Mouse (Mus musculus) embryonic facial prominence, embryonic 11.5 days (tissue): Measurements from ENCODE around the gene Agrn. TPM values are rescaled to one million over a fixed set of nuclear protein-coding genes. Genes with fewer than 3 reads are reported as not detected.
"Not testable (repeated sequence)": the region's sequence is repeated elsewhere in the genome, so short reads cannot be mapped to it uniquely, and the experiment has no call there.

Source experiments
- ATAC-seq: fragments of 200-750 bp; cut with Nextera tagmentation; replicated peaks from 2 replicates; pipeline ENCODE4 v1.8.0; 2017; ENCODE audit warnings: low read depth; ENCODE audit not compliant: insufficient number of reproducible peaks, low FRiP score, low TSS enrichment
- DNase-seq: peaks from one replicate; pipeline ENCODE4 v3.0.0-alpha.2; 2015; ENCODE audit warnings: low spot score
- H3K27ac ChIP-seq: fragments of 300-500 bp; sonication (generic); replicated peaks from 2 replicates; pipeline ENCODE4 v1.5.1; 2014; ENCODE audit warnings: mild to moderate bottlenecking, low read depth, low read length, control low read depth
- H3K27me3 ChIP-seq: fragments of 300-500 bp; sonication (generic); 2 replicates; pipeline ENCODE4 v1.6.1; 2014; ENCODE audit warnings: mild to moderate bottlenecking, low read length, moderate library complexity, mixed read lengths; ENCODE audit not compliant: control insufficient read depth, insufficient read depth
- H3K36me3 ChIP-seq: fragments of 300-500 bp; sonication (generic); replicated peaks from 2 replicates; pipeline ENCODE4 v1.6.1; 2014; ENCODE audit warnings: low read depth, mild to moderate bottlenecking, low read length, moderate library complexity, mixed read lengths; ENCODE audit not compliant: control insufficient read depth, insufficient read depth
- H3K4me1 ChIP-seq: fragments of 300-500 bp; sonication (generic); 2 replicates; pipeline ENCODE4 v1.6.1; 2014; ENCODE audit warnings: low read length, mixed read lengths; ENCODE audit not compliant: control insufficient read depth, insufficient read depth
- H3K4me2 ChIP-seq: fragments of 300-500 bp; sonication (generic); 2 replicates; pipeline ENCODE4 v1.6.1; 2014; ENCODE audit warnings: low read depth, mild to moderate bottlenecking, control low read depth, low read length, moderate library complexity
- H3K4me3 ChIP-seq: fragments of 300-500 bp; sonication (generic); 2 replicates; pipeline ENCODE4 v1.5.1; 2014; ENCODE audit warnings: low read depth, low read length, control low read depth
- H3K9ac ChIP-seq: fragments of 300-500 bp; sonication (generic); replicated peaks from 2 replicates; pipeline ENCODE4 v1.6.1; 2014; ENCODE audit warnings: mild to moderate bottlenecking, control low read depth, low read length
- H3K9me3 ChIP-seq: fragments of 300-500 bp; sonication (generic); replicated peaks from 2 replicates; pipeline ENCODE4 v1.6.1; 2016; ENCODE audit warnings: mild to moderate bottlenecking, low read length, inconsistent platforms, mixed read lengths; ENCODE audit not compliant: control insufficient read depth
- WGBS: fragments of 180-500 bp; shearing (Covaris S2); extraction: QIAGEN DNeasy Blood & Tissue Kit; methylation state at CpG from one replicate; pipeline ENCODE4 v1.1.7; 2014; 5-methylcytosine and 5-hydroxymethylcytosine counted together
- polyA plus RNA-seq: library from polyadenylated mRNA; unstranded; fragments of >200 nt; fragmentation: Nextera tagmentation; extraction: Ambion mirVana; gene quantifications from 2 replicates; pipeline ENCODE4 v1.2.1, GENCODE M21; 2014

Gene Agrn
- polyA plus RNA-seq, 1 experiment from 2014 or later: 39.4 TPM

DNA sequence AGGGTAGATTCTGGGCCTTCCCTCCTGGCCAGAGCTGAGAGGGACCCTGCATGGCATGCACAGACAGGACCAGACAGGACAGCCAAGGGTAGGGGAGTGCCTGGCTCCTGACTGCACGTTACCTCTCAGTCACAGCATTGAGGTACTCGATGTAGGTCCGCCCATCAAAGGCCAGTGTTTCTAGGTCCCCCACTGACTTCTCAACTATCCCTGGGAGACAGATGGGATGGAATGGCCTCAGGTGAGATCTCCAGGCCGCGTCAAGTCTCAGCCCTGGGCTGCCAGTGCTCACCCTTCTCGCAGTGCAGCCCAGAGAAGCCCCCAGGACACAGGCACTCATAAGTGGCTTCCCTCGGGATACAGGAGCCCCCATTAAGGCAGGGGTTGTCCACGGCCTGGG lies 28.7 kb downstream of the Agrn start:
- H3K4me3 ChIP-seq: no peak overlapping the region
- H3K27me3 ChIP-seq: no peaks in the 10 kb centered on the region
- no peaks in the 10 kb centered on the region for H3K9me3 ChIP-seq
- no peak overlapping the region for H3K27ac ChIP-seq
- H3K4me1 ChIP-seq: no peaks in the 10 kb centered on the region
- 91% methylated on average over 8 of the region's 8 CpGs for WGBS
- no peak overlapping the region for H3K4me2 ChIP-seq
- DNase-seq (no peak), ATAC-seq (no peak)
- H3K36me3 ChIP-seq: peaks cover 31% of the 10 kb centered on the region
- H3K9ac ChIP-seq: no peak overlapping the region

GRCm38 (mm10) chr4:156166477-156166876 lies 30.8 kb downstream of the Agrn start:
- no peak overlapping the region for H3K9ac ChIP-seq
- H3K27ac ChIP-seq: no peak overlapping the region
- 89% methylated on average over 9 of the region's 9 CpGs for WGBS
- H3K4me2 ChIP-seq: no peak overlapping the region
- ATAC-seq: no peak
- peaks cover 21% of the 10 kb centered on the region for H3K36me3 ChIP-seq
- no peaks in the 10 kb centered on the region for H3K27me3 ChIP-seq
- H3K4me1 ChIP-seq: no peaks in the 10 kb centered on the region
- no peak overlapping the region for H3K4me3 ChIP-seq
- DNase-seq: no peak
- no peaks in the 10 kb centered on the region for H3K9me3 ChIP-seq

GRCm38 (mm10) chr4:156154771-156155170 lies 42.5 kb downstream of the Agrn start:
- Histone ChIP-seq H3K9me3 (no peaks in the 10 kb centered on the region; the same call in 1 of the 2 replicates), H3K36me3 (no peaks in the 10 kb centered on the region)

DNA sequence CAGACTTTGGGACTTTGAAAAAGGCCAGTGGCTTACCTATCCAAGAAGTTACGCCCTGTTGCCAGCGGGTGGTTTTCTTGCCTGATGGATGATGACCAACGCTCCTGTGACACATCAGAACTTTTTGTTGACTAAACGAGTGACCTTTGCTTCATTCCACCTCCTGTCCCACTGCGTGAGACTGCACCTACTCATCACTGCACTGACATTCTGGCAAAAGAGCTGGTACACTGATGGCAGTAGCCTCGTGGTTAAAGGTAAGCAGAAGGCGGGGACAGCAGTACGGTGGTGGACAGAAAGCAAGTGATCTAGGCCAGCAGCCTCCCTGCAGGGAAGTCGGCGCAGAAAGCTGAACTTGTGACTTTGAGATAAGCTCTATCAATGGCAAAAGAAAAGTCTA lies 46.4 kb downstream of the Agrn start:
- H3K27ac ChIP-seq, H3K9me3 ChIP-seq, H3K27me3 ChIP-seq, H3K4me2 ChIP-seq, H3K9ac ChIP-seq, H3K4me3 ChIP-seq, H3K4me1 ChIP-seq, H3K36me3 ChIP-seq, ATAC-seq, DNase-seq: not testable (repeated sequence)
- 92% methylated on average over 10 of the region's 10 CpGs for WGBS

More at GRCm38 (mm10) chr4:156154771-156155170, 42.5 kb downstream of the Agrn start:
- no peak overlapping the region for H3K4me3 ChIP-seq
- H3K27ac ChIP-seq: no peak overlapping the region
- 97% methylated on average over 3 of the region's 3 CpGs for WGBS
- H3K9ac ChIP-seq: no peak overlapping the region
- no peak overlapping the region for H3K4me2 ChIP-seq
- DNase-seq (no peak), ATAC-seq (no peak)
- no peaks in the 10 kb centered on the region for H3K27me3 ChIP-seq
- H3K4me1 ChIP-seq: no peaks in the 10 kb centered on the region

GRCm38 (mm10) chr4:156136285-156137100 lies 60.8 kb downstream of the Agrn start:
- Histone ChIP-seq H3K9me3 (no peaks in the 10 kb centered on the region), H3K36me3 (no peaks in the 10 kb centered on the region), H3K9ac (no peak overlapping the region), H3K27me3 (no peaks in the 10 kb centered on the region), H3K4me2 (no peak overlapping the region), H3K4me3 (no peak overlapping the region), H3K4me1 (no peaks in the 10 kb centered on the region), H3K27ac (no peak overlapping the region)
- WGBS: 94% methylated on average over 30 of the region's 30 CpGs
- ATAC-seq (no peak), DNase-seq (no peak)

DNA sequence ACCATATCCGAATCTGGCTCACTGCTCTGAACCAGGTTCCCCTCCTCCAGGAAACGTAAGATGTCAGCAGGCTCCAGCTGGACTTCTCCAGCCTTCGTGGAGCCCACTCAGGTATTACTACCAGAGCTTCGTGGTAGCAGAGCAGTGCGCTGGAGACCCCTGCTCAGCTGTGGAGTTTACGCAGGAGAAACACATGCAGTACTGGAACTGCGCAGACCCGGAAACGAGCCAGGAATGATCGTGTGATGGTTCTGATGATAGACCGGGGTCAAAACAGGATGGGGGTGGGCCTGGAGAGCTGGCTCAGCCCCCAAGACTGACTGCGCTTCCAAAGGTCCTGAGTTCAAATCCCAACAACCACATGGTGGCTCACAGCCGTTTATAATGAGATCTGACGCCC lies 61.5 kb downstream of the Agrn start:
- DNase-seq (no peak), ATAC-seq (no peak)
- H3K27me3 ChIP-seq: no peaks in the 10 kb centered on the region
- H3K9me3 ChIP-seq: no peaks in the 10 kb centered on the region
- H3K4me3 ChIP-seq: no peak overlapping the region
- H3K9ac ChIP-seq: no peak overlapping the region
- no peak overlapping the region for H3K4me2 ChIP-seq
- WGBS: 94% methylated on average over 14 of the region's 14 CpGs
- H3K4me1 ChIP-seq: no peaks in the 10 kb centered on the region
- no peaks in the 10 kb centered on the region for H3K36me3 ChIP-seq
- H3K27ac ChIP-seq: no peak overlapping the region

DNA sequence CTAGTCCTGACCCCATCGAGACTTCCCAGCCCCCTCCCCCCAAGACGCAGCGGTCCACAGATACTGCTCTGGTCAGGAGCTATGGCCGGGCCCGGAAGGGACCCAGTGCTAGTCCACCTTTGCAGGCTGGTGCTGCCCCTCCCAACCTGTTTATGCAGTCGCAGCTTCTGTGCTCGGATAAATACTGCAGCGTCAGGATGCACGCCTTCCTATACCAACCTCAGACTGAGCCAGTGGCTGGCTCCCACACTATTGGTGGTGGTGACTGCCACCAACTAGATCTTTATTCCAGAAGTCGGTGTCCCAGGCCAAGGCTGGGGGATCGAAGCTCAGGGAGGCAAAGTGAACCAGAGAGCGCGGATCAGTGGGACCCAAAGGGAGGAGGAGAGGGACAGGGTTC lies 62.2 kb downstream of the Agrn start:
- Histone ChIP-seq H3K27me3 (no peaks in the 10 kb centered on the region), H3K4me1 (no peaks in the 10 kb centered on the region), H3K4me2 (no peak overlapping the region), H3K9ac (no peak overlapping the region), H3K36me3 (no peaks in the 10 kb centered on the region), H3K27ac (no peak overlapping the region), H3K4me3 (no peak overlapping the region), H3K9me3 (no peaks in the 10 kb centered on the region)
- ATAC-seq: no peak
- 95% methylated on average over 13 of the region's 13 CpGs for WGBS
- no peak for DNase-seq

- Histone ChIP-seq H3K4me3 (no peak overlapping the region), H3K4me2 (no peak overlapping the region), H3K9ac (no peak overlapping the region), H3K27ac (no peak overlapping the region), H3K36me3 (no peaks in the 10 kb centered on the region), H3K9me3 (no peaks in the 10 kb centered on the region), H3K4me1 (no peaks in the 10 kb centered on the region), H3K27me3 (no peaks in the 10 kb centered on the region)
- WGBS: 77% methylated on average over 12 of the region's 12 CpGs
- no peak for ATAC-seq
- no peak for DNase-seq
These were observed 63.2 kb downstream of the Agrn start for GRCm38 (mm10) chr4:156133943-156134605.
